Mouse (Mus musculus) heart, adult 2 months (tissue): ENCODE measurements around the gene Dnah8.

ENCODE experiments used
- CTCF ChIP-seq: fragments of 200-600 bp; IDR thresholded peaks from 2 replicates; pipeline ENCODE4 v1.8.1; 2022; ENCODE audit warnings: antibody characterized with exemption, mild to moderate bottlenecking, moderate library complexity
- POLR2A ChIP-seq: fragments of 200-500 bp; IDR thresholded peaks from 2 replicates; pipeline ENCODE4 v1.6.1; 2011; ENCODE audit warnings: mild to moderate bottlenecking, low read depth, low read length, control low read depth; ENCODE audit not compliant: insufficient read depth

DNA sequence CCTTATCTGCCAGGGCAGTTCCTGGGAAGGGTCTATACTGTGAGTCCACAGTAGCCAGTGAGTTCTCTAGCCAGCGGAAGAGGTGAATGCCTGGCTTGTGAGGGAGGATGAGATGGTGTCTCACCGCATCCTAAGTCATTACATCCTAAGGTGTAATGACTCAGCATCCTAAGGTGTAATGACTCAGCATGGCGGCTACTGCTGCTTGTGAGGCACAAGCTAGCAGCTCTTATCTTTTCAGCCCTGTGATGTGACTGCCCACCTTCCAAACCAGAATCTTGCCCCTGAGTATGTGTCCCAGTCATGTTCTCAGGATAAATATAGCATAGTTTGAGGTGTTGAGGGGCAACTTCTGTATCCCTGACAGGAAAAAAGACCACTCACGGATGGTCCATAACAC is 211.3 kb downstream of the Dnah8 start:
- TF ChIP-seq CTCF (no peak), POLR2A (no peak)
